Mouse (Mus musculus): ENCODE results near the gene Mfsd6l. TPM values are rescaled to one million over a fixed set of nuclear protein-coding genes. Genes with fewer than 3 reads are reported as not detected.

The Mfsd6l gene
- 0.06 and 0.24 TPM in 2 replicates for polyA plus RNA-seq (2021; fragmentation: Nextera tagmentation)
- long read RNA-seq, experiment 1: 0 reads
- long read RNA-seq, experiment 2: 0 reads

GRCm38 (mm10) chr11:68555918-68556584, at the start of gene Mfsd6l:
Mfsd6l (plus strand) TSS chr11:68556186.

GRCm38 (mm10) chr11:68586721-68587120, 30.7 kb downstream of the Mfsd6l start, which contains the start of gene Ccdc42:
Ccdc42 (plus strand) TSS chr11:68587021.

Other genes starting within 250 kb of the Mfsd6l start
- gene Ntn1, start 155.4 kb upstream of the Mfsd6l start, polyA plus RNA-seq (2021; fragmentation: Nextera tagmentation): 0.25 and 0.49 TPM in 2 replicates
- gene Pik3r5, start 124.1 kb upstream of the Mfsd6l start, polyA plus RNA-seq (2021; fragmentation: Nextera tagmentation): 0.83 and 1.2 TPM in 2 replicates
- 1.0 and 1.2 TPM in 2 replicates for gene Pik3r6, start 53.2 kb upstream of the Mfsd6l start, polyA plus RNA-seq (2021; fragmentation: Nextera tagmentation)
- 0.35 and 0.53 TPM in 2 replicates for gene Ccdc42, start 30.8 kb downstream of the Mfsd6l start, polyA plus RNA-seq (2021; fragmentation: Nextera tagmentation)
- 27.4 and 31.9 TPM in 2 replicates for gene Myh10, start 135.4 kb downstream of the Mfsd6l start, polyA plus RNA-seq (2021; fragmentation: Nextera tagmentation)

Measured in layer of hippocampus, adult 6 months (tissue).